Mouse (Mus musculus) liver, postnatal 0 days (tissue): ENCODE measurements around the gene Mrpl2. TPM values are rescaled to one million over a fixed set of nuclear protein-coding genes. Genes with fewer than 3 reads are reported as not detected.

Experiments used
- ATAC-seq: fragments of 200-750 bp; cut with Nextera tagmentation; 2 replicates; pipeline ENCODE4 v1.8.0; 2017; ENCODE audit warnings: mild to moderate bottlenecking, moderate library complexity
- DNase-seq: peaks from one replicate; pipeline ENCODE4 v3.0.0-alpha.2; 2016
- H3K27ac ChIP-seq: fragments of 300-500 bp; sonication (generic); 2 replicates; pipeline ENCODE4 v1.5.1; 2014; ENCODE audit warnings: antibody characterized with exemption, moderate library complexity, mild to moderate bottlenecking, low read depth
- H3K27me3 ChIP-seq: fragments of 300-500 bp; sonication (generic); 2 replicates; pipeline ENCODE4 v1.6.1; 2014; ENCODE audit warnings: low read length, control low read depth, mixed read lengths; ENCODE audit not compliant: insufficient read depth
- H3K36me3 ChIP-seq: fragments of 300-500 bp; sonication (generic); replicated peaks from 2 replicates; pipeline ENCODE4 v1.6.1; 2014; ENCODE audit warnings: mild to moderate bottlenecking, control low read depth, low read length, moderate library complexity, mixed read lengths; ENCODE audit not compliant: insufficient read depth
- H3K4me1 ChIP-seq: fragments of 300-500 bp; sonication (generic); 2 replicates; pipeline ENCODE4 v1.6.1; 2014; ENCODE audit warnings: antibody characterized with exemption, mild to moderate bottlenecking, control low read depth; ENCODE audit not compliant: insufficient read depth
- H3K4me2 ChIP-seq: fragments of 300-500 bp; sonication (generic); 2 replicates; pipeline ENCODE4 v1.6.1; 2014; ENCODE audit warnings: low read depth, mild to moderate bottlenecking, low read length, moderate library complexity, mixed read lengths
- H3K4me3 ChIP-seq: fragments of 300-500 bp; sonication (generic); 2 replicates; pipeline ENCODE4 v1.5.1; 2014; ENCODE audit warnings: low read depth, low read length
- H3K9ac ChIP-seq: fragments of 300-500 bp; sonication (generic); replicated peaks from 2 replicates; pipeline ENCODE4 v1.6.1; 2014; ENCODE audit warnings: mild to moderate bottlenecking, moderate library complexity
- H3K9me3 ChIP-seq: fragments of 300-500 bp; sonication (generic); 2 replicates; pipeline ENCODE4 v1.6.1; 2016; ENCODE audit warnings: mild to moderate bottlenecking, control low read depth, low read length, mixed read lengths
- CTCF ChIP-seq: sonication (generic); IDR thresholded peaks from 2 replicates; pipeline ENCODE4 v1.5.1; 2016; ENCODE audit warnings: antibody characterized with exemption, low read depth
- EP300 ChIP-seq: IDR thresholded peaks from 2 replicates; pipeline ENCODE4 v1.6.1; 2016; ENCODE audit warnings: antibody characterized with exemption, low read depth, mild to moderate bottlenecking
- WGBS: fragments of 180-500 bp; shearing (Covaris S2); extraction: QIAGEN DNeasy Blood & Tissue Kit; methylation state at CpG from one replicate; pipeline ENCODE4 v1.1.7; 2014; ENCODE audit not compliant: insufficient replicate concordance; 5-methylcytosine and 5-hydroxymethylcytosine counted together
- polyA plus RNA-seq: library from polyadenylated mRNA; unstranded; fragments of >200 nt; fragmentation: Nextera tagmentation; extraction: Ambion mirVana; gene quantifications from 2 replicates; pipeline ENCODE4 v1.2.1, GENCODE M21; 2015

Mrpl2 gene
- polyA plus RNA-seq, 1 experiment from 2014 or later, result 79.3 TPM

GRCm38 (mm10) chr17:46679843-46680759 is 34.1 kb downstream of the Mrpl2 start:
- under 1% methylated on average over 34 of the region's 34 CpGs for WGBS
- peaks cover 21% of the 10 kb centered on the region for H3K4me1 ChIP-seq
- TF ChIP-seq CTCF (peak; percentile 36), EP300 (no peak)
- no peaks in the 10 kb centered on the region for H3K9me3 ChIP-seq
- ATAC-seq, result peak; percentile 18
- DNase-seq, result peak; percentile 75
- peaks cover 39% of the 10 kb centered on the region for H3K36me3 ChIP-seq
- H3K27me3 ChIP-seq, result no peaks in the 10 kb centered on the region
- peak overlapping the region; percentile 86 for H3K4me3 ChIP-seq
- H3K4me2 ChIP-seq, result peak overlapping the region; percentile 93
- H3K27ac ChIP-seq, result peak overlapping the region; percentile 91
- peak overlapping the region; percentile 81 for H3K9ac ChIP-seq

- Histone ChIP-seq H3K4me1 (peaks cover 20% of the 10 kb centered on the region), H3K36me3 (peaks cover 46% of the 10 kb centered on the region), H3K27me3 (no peaks in the 10 kb centered on the region), H3K4me2 (peak within 1 kb of the TSS; percentile 93), H3K4me3 (peak within 1 kb of the TSS; percentile 86), H3K9ac (peak within 1 kb of the TSS; percentile 81), H3K27ac (peak within 1 kb of the TSS; percentile 91), H3K9me3 (no peaks in the 10 kb centered on the region)
- ATAC-seq, result peak; percentile 97
- DNase-seq, result peak; percentile 100
- TF ChIP-seq EP300, result no peak
- no peak for TF ChIP-seq CTCF
- under 1% methylated on average over 49 of the region's 49 CpGs for WGBS
Measured at GRCm38 (mm10) chr17:46680760-46681373, 34.8 kb downstream of the Mrpl2 start, which contains the start of gene Klhdc3. TSS of gene Klhdc3 (minus strand) at chr17:46680914.

- Histone ChIP-seq H3K9ac (peak overlapping the region; percentile 69), H3K4me2 (peak overlapping the region; percentile 93), H3K9me3 (no peaks in the 10 kb centered on the region), H3K27me3 (no peaks in the 10 kb centered on the region), H3K4me1 (peaks cover 20% of the 10 kb centered on the region), H3K4me3 (peak overlapping the region; percentile 86), H3K36me3 (peaks cover 46% of the 10 kb centered on the region), H3K27ac (no peak overlapping the region)
- TF ChIP-seq EP300, result no peak
- DNase-seq, result no peak
- ATAC-seq, result no peak
- 30% methylated on average over 12 of the region's 12 CpGs for WGBS
Measured at GRCm38 (mm10) chr17:46681466-46682118, 35.6 kb downstream of the Mrpl2 start.

GRCm38 (mm10) chr17:46682654-46683389 is 36.8 kb downstream of the Mrpl2 start:
- TF ChIP-seq EP300 (no peak), CTCF (no peak)
- Histone ChIP-seq H3K36me3 (peaks cover 46% of the 10 kb centered on the region), H3K4me2 (no peak overlapping the region), H3K4me3 (no peak overlapping the region), H3K9ac (no peak overlapping the region), H3K9me3 (no peaks in the 10 kb centered on the region), H3K4me1 (peaks cover 20% of the 10 kb centered on the region), H3K27me3 (no peaks in the 10 kb centered on the region), H3K27ac (no peak overlapping the region)
- WGBS, result 84% methylated on average over 16 of the region's 16 CpGs
- ATAC-seq (no peak), DNase-seq (no peak)

DNA sequence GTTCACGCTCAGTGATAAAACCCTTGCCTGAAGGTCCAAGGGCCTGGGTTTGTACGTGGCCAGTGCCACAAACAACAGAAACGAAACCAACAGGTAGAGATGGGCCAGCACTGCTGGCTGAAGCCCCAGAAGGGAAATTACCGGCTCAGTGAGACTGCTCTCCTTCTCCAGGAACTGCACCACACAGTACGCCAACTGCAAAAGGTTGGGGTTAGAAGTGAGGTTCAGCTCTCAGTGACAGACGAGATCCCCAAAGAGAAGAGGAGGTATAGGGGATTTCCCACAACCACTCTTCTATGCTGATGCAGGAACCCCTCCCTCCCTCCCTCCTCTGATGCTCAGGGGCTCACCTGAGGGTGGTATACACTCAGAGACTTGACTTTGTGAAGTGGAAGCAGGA is 39.9 kb downstream of the Mrpl2 start:
- TF ChIP-seq EP300 (no peak), CTCF (no peak)
- H3K4me2 ChIP-seq, result no peak overlapping the region
- no peak overlapping the region for H3K27ac ChIP-seq
- no peak overlapping the region for H3K4me3 ChIP-seq
- H3K4me1 ChIP-seq, result peaks cover 6% of the 10 kb centered on the region
- no peak overlapping the region for H3K9ac ChIP-seq
- no peak for DNase-seq
- WGBS, result 78% methylated on average over 6 of the region's 6 CpGs
- ATAC-seq, result no peak
- H3K36me3 ChIP-seq, result peaks cover 44% of the 10 kb centered on the region
- H3K9me3 ChIP-seq, result no peaks in the 10 kb centered on the region
- no peaks in the 10 kb centered on the region for H3K27me3 ChIP-seq
